Mouse (Mus musculus) liver, adult 2 months (tissue): ENCODE data around the gene Car6. TPM values are rescaled to one million over a fixed set of nuclear protein-coding genes. Genes with fewer than 3 reads are reported as not detected.
A peak's percentile ranks its signal among the peaks of the same experiment; 100 is the strongest.

Source experiments
- DNase-seq: peaks from one replicate; pipeline ENCODE4 v3.0.0-alpha.2; 2011; ENCODE audit warnings: low read depth, low spot score; ENCODE audit errors: extremely low read depth
- H3K27ac ChIP-seq: fragments of 200-500 bp; replicated peaks from 2 replicates; pipeline ENCODE4 v1.5.1; 2012; ENCODE audit warnings: low read depth, mild to moderate bottlenecking, control low read depth, inconsistent platforms, low read length; ENCODE audit not compliant: insufficient read depth
- H3K27me3 ChIP-seq: fragments of 200-500 bp; 2 replicates; pipeline ENCODE4 v1.6.1; 2012; ENCODE audit warnings: mild to moderate bottlenecking, moderate library complexity, low read length, inconsistent platforms; ENCODE audit not compliant: control insufficient read depth, insufficient read depth
- H3K36me3 ChIP-seq: fragments of 200-500 bp; 2 replicates; pipeline ENCODE4 v1.6.1; 2012; ENCODE audit warnings: low read length, inconsistent platforms; ENCODE audit not compliant: control insufficient read depth, insufficient read depth
- H3K4me1 ChIP-seq: fragments of 200-500 bp; 2 replicates; pipeline ENCODE4 v1.6.1; 2011; ENCODE audit warnings: low read length; ENCODE audit not compliant: control insufficient read depth, insufficient read depth
- H3K4me3 ChIP-seq: fragments of 200-500 bp; 2 replicates; pipeline ENCODE4 v1.5.1; 2011; ENCODE audit warnings: low read depth, mild to moderate bottlenecking, control low read depth, low read length, moderate library complexity; ENCODE audit not compliant: insufficient read depth
- H3K79me2 ChIP-seq: fragments of 200-500 bp; 2 replicates; pipeline ENCODE4 v1.6.1; 2012; ENCODE audit warnings: inconsistent platforms, mild to moderate bottlenecking, low read length, moderate library complexity; ENCODE audit not compliant: control insufficient read depth, insufficient read depth
- H3K9ac ChIP-seq: fragments of 200-500 bp; 2 replicates; pipeline ENCODE4 v1.6.1; 2012; ENCODE audit warnings: low read depth, mild to moderate bottlenecking, control low read depth, inconsistent platforms, low read length
- CTCF ChIP-seq: fragments of 200-500 bp; IDR thresholded peaks from 2 replicates; pipeline ENCODE4 v1.5.1; 2011; ENCODE audit warnings: low read depth, low read length, control low read depth
- POLR2A ChIP-seq: fragments of 200-500 bp; IDR thresholded peaks from 2 replicates; pipeline ENCODE4 v1.6.1; 2011; ENCODE audit warnings: low read length, control low read depth; ENCODE audit not compliant: insufficient read depth; ENCODE audit errors: extremely low read depth
- WGBS: fragments of 180-500 bp; shearing (Covaris S2); methylation state at CpG from one replicate; pipeline ENCODE4 v1.1.7; 2018; 5-methylcytosine and 5-hydroxymethylcytosine counted together
- polyA plus RNA-seq: library from polyadenylated mRNA; depleted of rRNA; stranded (reverse); fragments of >200 nt; gene quantifications from 2 replicates; pipeline ENCODE4 v1.2.3, GENCODE M21; 2012
- total RNA-seq: library from RNA; depleted of rRNA; stranded (reverse); fragments of >200 nt; gene quantifications from 2 replicates; pipeline ENCODE4 v1.2.3, GENCODE M21; 2014

Gene Car6
- total and polyA plus RNA-seq, 2 experiments = not detected

- Histone ChIP-seq H3K27ac (no peak overlapping the region), H3K79me2 (no peaks in the 10 kb centered on the region), H3K9ac (no peak overlapping the region), H3K27me3 (no peaks in the 10 kb centered on the region), H3K4me3 (no peak overlapping the region), H3K4me1 (no peaks in the 10 kb centered on the region), H3K36me3 (no peaks in the 10 kb centered on the region)
- TF ChIP-seq CTCF = peak; percentile 36; the same call in 1 of the 2 replicates
- no peak for TF ChIP-seq POLR2A
- WGBS = 56% methylated on average over 10 of the region's 10 CpGs
- DNase-seq = peak; percentile 31
Measured at GRCm38 (mm10) chr4:150173281-150173680, 27.9 kb downstream of the Car6 start.

GRCm38 (mm10) chr4:150172107-150172506 lies 29.0 kb downstream of the Car6 start:
- Histone ChIP-seq H3K27me3 (no peaks in the 10 kb centered on the region), H3K27ac (no peak overlapping the region), H3K79me2 (no peaks in the 10 kb centered on the region), H3K4me1 (no peaks in the 10 kb centered on the region), H3K36me3 (no peaks in the 10 kb centered on the region), H3K4me3 (no peak overlapping the region), H3K9ac (no peak overlapping the region)
- 81% methylated on average over 8 of the region's 8 CpGs for WGBS
- TF ChIP-seq POLR2A (no peak), CTCF (no peak)
- DNase-seq = no peak

GRCm38 (mm10) chr4:150168406-150168805 lies 32.7 kb downstream of the Car6 start:
- H3K36me3 ChIP-seq = no peaks in the 10 kb centered on the region
- no peak for DNase-seq
- TF ChIP-seq CTCF (no peak), POLR2A (no peak)
- no peak overlapping the region for H3K9ac ChIP-seq
- WGBS = 80% methylated on average over 10 of the region's 10 CpGs
- H3K27ac ChIP-seq = no peak overlapping the region
- H3K4me3 ChIP-seq = no peak overlapping the region
- no peaks in the 10 kb centered on the region for H3K27me3 ChIP-seq
- H3K4me1 ChIP-seq = no peaks in the 10 kb centered on the region
- no peaks in the 10 kb centered on the region for H3K79me2 ChIP-seq

DNA sequence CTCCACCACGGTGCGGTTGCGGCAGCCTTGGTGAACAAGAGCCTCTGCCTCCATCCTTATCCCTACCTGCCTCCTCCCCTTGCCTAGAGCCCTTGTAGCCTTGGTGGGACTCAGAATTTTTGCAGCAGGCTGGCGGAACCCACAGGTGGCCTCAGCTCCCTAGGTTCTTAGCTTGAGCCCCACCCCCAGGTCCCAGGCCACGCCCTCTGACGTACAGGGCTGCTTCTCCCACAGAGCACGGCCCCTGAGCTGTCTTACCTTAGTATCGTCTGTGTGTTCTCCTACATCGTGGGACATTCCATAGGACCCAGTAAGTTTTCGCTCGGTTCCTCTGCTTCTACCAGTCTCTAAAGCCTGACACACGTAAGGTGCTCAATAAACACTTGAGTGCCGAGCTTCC lies 36.3 kb downstream of the Car6 start:
- H3K4me3 ChIP-seq = no peak overlapping the region
- no peaks in the 10 kb centered on the region for H3K79me2 ChIP-seq
- 42% methylated on average over 13 of the region's 13 CpGs for WGBS
- no peaks in the 10 kb centered on the region for H3K4me1 ChIP-seq
- H3K27me3 ChIP-seq = no peaks in the 10 kb centered on the region
- no peak overlapping the region for H3K27ac ChIP-seq
- no peak for TF ChIP-seq CTCF
- no peak for TF ChIP-seq POLR2A
- H3K36me3 ChIP-seq = no peaks in the 10 kb centered on the region
- no peak for DNase-seq
- no peak overlapping the region for H3K9ac ChIP-seq

GRCm38 (mm10) chr4:150162561-150163169 lies 38.5 kb downstream of the Car6 start:
- WGBS = 72% methylated on average over 13 of the region's 13 CpGs

GRCm38 (mm10) chr4:150159458-150159857 lies 41.7 kb downstream of the Car6 start:
- Histone ChIP-seq H3K9ac (no peak overlapping the region), H3K79me2 (no peaks in the 10 kb centered on the region), H3K4me3 (no peak overlapping the region), H3K36me3 (no peaks in the 10 kb centered on the region), H3K27ac (no peak overlapping the region), H3K27me3 (no peaks in the 10 kb centered on the region), H3K4me1 (no peaks in the 10 kb centered on the region)
- TF ChIP-seq POLR2A (no peak), CTCF (no peak)
- 71% methylated on average over 2 of the region's 2 CpGs for WGBS
- DNase-seq = no peak

More at GRCm38 (mm10) chr4:150162561-150163169, 38.5 kb downstream of the Car6 start:
- no peak overlapping the region for H3K9ac ChIP-seq
- DNase-seq = no peak
- H3K4me1 ChIP-seq = no peaks in the 10 kb centered on the region
- no peaks in the 10 kb centered on the region for H3K79me2 ChIP-seq
- no peak overlapping the region for H3K27ac ChIP-seq
- H3K27me3 ChIP-seq = no peaks in the 10 kb centered on the region
- no peak overlapping the region for H3K4me3 ChIP-seq
- no peaks in the 10 kb centered on the region for H3K36me3 ChIP-seq
- TF ChIP-seq POLR2A = no peak
- peak; percentile 28; the same call in 1 of the 2 replicates for TF ChIP-seq CTCF
